Mouse (Mus musculus): ENCODE measurements around the gene Npr3.

DNA sequence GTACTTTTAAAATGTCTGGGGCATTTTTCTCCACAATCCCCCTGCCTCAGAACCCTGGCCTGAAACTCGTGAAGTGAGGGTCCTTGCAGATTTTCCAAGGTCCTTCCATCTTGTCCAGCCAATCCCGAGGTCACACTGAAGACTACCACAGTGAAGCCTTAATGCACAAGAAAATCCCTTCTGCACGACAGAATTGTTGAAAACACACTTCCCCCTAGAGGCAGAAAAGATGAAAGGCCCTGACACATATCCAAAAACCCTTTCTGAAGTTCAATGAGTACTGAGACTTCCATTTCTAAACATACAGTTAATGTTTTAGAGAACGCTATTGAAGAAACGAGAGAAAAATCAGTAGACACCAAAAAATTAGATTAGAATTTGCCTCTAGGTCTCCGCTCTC lies 2.8 kb upstream of the Npr3 start:
- TF ChIP-seq POLR2A (IDR thresholded peaks at IDR 0.05; ENCODE audit: control insufficient read depth, extremely low read depth, insufficient read depth, low read length, poor library complexity) (no peak), CTCF (IDR thresholded peaks at IDR 0.05; ENCODE audit: borderline replicate concordance, control insufficient read depth, extremely low read depth, insufficient read depth, low read length, poor library complexity) (no peak)
